Mouse (Mus musculus) G1E (cell line): Measurements from ENCODE around the gene Cmss1. TPM values are rescaled to one million over a fixed set of nuclear protein-coding genes. Genes with fewer than 3 reads are reported as not detected.

ENCODE experiments used
- ATAC-seq: 2 replicates; pipeline ENCODE4 v1.8.0; 2016; ENCODE audit warnings: mild to moderate bottlenecking; ENCODE audit not compliant: insufficient number of reproducible peaks, poor library complexity, low FRiP score, severe bottlenecking; ENCODE audit errors: extremely low read depth
- DNase-seq: peaks from one replicate; pipeline ENCODE4 v3.0.0; 2012; ENCODE audit warnings: low spot score
- H3K27me3 ChIP-seq: 2 replicates; pipeline ENCODE4 v1.6.1; 2012; ENCODE audit warnings: mild to moderate bottlenecking, low read length, inconsistent platforms; ENCODE audit not compliant: insufficient read depth
- H3K36me3 ChIP-seq: replicated peaks from 2 replicates; pipeline ENCODE3; 2012; ENCODE audit warnings: mild to moderate bottlenecking, inconsistent platforms
- H3K4me1 ChIP-seq: 2 replicates; pipeline ENCODE4 v1.6.1; 2012; ENCODE audit warnings: low read depth, low read length, inconsistent platforms, mixed read lengths; ENCODE audit not compliant: insufficient read depth
- H3K4me3 ChIP-seq: 2 replicates; pipeline ENCODE4 v1.5.1; 2012; ENCODE audit warnings: low read depth, mild to moderate bottlenecking, inconsistent platforms, low read length, moderate library complexity, mixed read lengths
- H3K9me3 ChIP-seq: replicated peaks from 2 replicates; pipeline ENCODE4 v1.6.1; 2012; ENCODE audit warnings: inconsistent platforms
- CTCF ChIP-seq: IDR thresholded peaks from 2 replicates; pipeline ENCODE4 v1.5.1; 2012; ENCODE audit warnings: low read depth, low read length, inconsistent platforms, mixed read lengths
- GATA1 ChIP-seq: IDR thresholded peaks from 2 replicates; pipeline ENCODE4 v1.6.1; 2012; ENCODE audit warnings: borderline replicate concordance, low read length, inconsistent platforms, mixed read lengths
- GATA2 ChIP-seq: IDR thresholded peaks from 2 replicates; pipeline ENCODE4 v1.6.1; 2012; ENCODE audit warnings: low read depth, low read length, inconsistent platforms, borderline replicate concordance
- POLR2AphosphoS5 ChIP-seq: IDR thresholded peaks from 2 replicates; pipeline ENCODE4 v1.6.1; 2012; ENCODE audit warnings: low read depth, low read length, inconsistent platforms; ENCODE audit not compliant: insufficient replicate concordance
- TAL1 ChIP-seq: conservative IDR thresholded peaks from 2 replicates; pipeline ENCODE4 v1.6.1; 2012; ENCODE audit warnings: low read depth, low read length, inconsistent platforms, mixed read lengths
- polyA plus RNA-seq: library from polyadenylated mRNA; stranded (reverse); fragments of >175 nt; gene quantifications from 2 replicates; pipeline ENCODE4 v1.2.3, GENCODE M21; 2012
- total RNA-seq, 2 experiments: library from RNA; stranded (forward) in 1 of 2; stranded (reverse) in 1 of 2; fragments of 200-1000 nt in 1 of 2; fragments of >200 nt in 1 of 2; fragmentation: Nextera tagmentation in 1 of 2; gene quantifications; 2 replicates each; pipeline ENCODE4 v1.2.3; 2014 to 2017

Gene Cmss1
- total and polyA plus RNA-seq, 3 experiments: 12.8 to 66.7 (median 66.3) TPM

DNA sequence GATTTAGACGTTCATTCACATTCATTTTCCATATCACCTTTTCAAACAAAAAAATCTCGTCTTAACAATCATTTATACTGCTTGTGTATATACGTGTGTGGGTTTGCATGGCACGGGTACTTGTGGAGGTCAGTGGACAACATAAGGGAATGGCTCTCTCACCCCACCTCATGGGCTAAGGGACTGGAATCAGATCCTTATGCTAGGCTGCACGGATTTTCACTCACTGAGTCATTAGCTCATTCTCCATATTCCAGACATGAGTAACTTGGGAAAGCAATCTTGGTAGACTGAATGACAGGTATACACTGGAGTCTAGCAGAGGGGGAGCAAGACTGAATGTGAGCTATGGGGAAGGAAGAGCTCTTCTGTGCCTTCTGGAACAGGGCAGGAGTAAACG lies 173.0 kb downstream of the Cmss1 start:
- no peak overlapping the region for H3K4me3 ChIP-seq
- ATAC-seq (no peak), DNase-seq (no peak)
- no peaks in the 10 kb centered on the region for H3K4me1 ChIP-seq
- no peak for TF ChIP-seq POLR2AphosphoS5
- no peak for TF ChIP-seq GATA1
- no peak for TF ChIP-seq CTCF
- TF ChIP-seq GATA2: no peak
- TF ChIP-seq TAL1: no peak
- no peaks in the 10 kb centered on the region for H3K9me3 ChIP-seq
- H3K36me3 ChIP-seq: peaks cover 15% of the 10 kb centered on the region
- no peaks in the 10 kb centered on the region for H3K27me3 ChIP-seq

DNA sequence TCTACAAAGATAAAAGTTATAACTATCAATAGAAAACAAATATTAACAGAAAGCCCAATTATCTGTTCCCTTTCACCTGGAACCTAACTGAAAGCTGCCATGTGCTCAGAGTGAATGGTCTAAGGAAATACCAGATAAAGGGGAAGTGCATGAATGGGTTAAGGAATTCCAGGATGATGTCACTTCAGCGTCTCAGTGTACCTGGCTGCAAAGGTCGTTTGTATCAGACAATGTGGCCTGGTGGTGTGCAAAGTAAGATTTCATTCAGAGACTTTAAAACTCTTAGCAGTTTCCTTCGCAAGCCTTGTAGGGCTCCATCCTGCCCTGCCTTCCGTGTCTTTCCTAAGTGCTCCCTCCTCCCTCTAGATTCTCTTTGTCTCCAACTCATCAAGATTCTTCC lies 173.5 kb downstream of the Cmss1 start:
- DNase-seq (no peak), ATAC-seq (no peak)
- Histone ChIP-seq H3K36me3 (peaks cover 11% of the 10 kb centered on the region), H3K27me3 (no peaks in the 10 kb centered on the region), H3K9me3 (no peaks in the 10 kb centered on the region), H3K4me3 (no peak overlapping the region), H3K4me1 (no peaks in the 10 kb centered on the region)
- no peak for TF ChIP-seq POLR2AphosphoS5
- TF ChIP-seq TAL1: no peak
- TF ChIP-seq GATA2: no peak
- no peak for TF ChIP-seq GATA1
- no peak for TF ChIP-seq CTCF

DNA sequence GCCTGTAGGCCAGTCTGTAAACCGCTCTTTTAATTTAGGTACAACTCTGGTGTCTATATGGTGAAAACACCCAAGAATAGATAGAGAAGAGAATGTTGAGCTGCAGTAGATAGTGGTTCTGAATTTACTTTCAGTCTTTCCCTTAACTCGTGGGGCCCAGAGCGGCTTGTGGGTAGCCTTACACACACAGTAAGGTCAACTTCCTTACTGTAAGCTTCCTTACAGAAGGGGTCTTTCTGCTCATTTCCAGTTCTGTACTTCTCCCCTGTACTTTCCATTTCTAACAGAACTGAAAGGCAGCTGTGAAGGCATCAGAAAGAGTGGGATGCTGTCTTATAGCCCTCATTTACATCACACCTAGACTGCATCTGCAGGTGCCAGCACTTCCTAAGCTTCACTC lies 175.4 kb downstream of the Cmss1 start:
- Histone ChIP-seq H3K4me1 (no peaks in the 10 kb centered on the region), H3K4me3 (no peak overlapping the region)
- TF ChIP-seq TAL1: no peak
- no peak for TF ChIP-seq POLR2AphosphoS5
- no peak for TF ChIP-seq GATA1
- no peak for TF ChIP-seq GATA2
- no peak for TF ChIP-seq CTCF

GRCm38 (mm10) chr16:57428977-57429376 lies 177.7 kb downstream of the Cmss1 start:
- H3K4me1 ChIP-seq: no peaks in the 10 kb centered on the region
- H3K36me3 ChIP-seq: peaks cover 6% of the 10 kb centered on the region
- H3K9me3 ChIP-seq: no peaks in the 10 kb centered on the region
- DNase-seq (no peak), ATAC-seq (no peak)
- no peak overlapping the region for H3K4me3 ChIP-seq
- no peaks in the 10 kb centered on the region for H3K27me3 ChIP-seq
- TF ChIP-seq GATA1: no peak
- no peak for TF ChIP-seq CTCF
- TF ChIP-seq POLR2AphosphoS5: no peak
- TF ChIP-seq TAL1: no peak
- TF ChIP-seq GATA2: no peak

More for the DNA sequence above, 175.4 kb downstream of the Cmss1 start:
- no peak for ATAC-seq
- no peaks in the 10 kb centered on the region for H3K9me3 ChIP-seq
- H3K27me3 ChIP-seq: no peaks in the 10 kb centered on the region
- DNase-seq: no peak
- H3K36me3 ChIP-seq: peaks cover 11% of the 10 kb centered on the region

DNA sequence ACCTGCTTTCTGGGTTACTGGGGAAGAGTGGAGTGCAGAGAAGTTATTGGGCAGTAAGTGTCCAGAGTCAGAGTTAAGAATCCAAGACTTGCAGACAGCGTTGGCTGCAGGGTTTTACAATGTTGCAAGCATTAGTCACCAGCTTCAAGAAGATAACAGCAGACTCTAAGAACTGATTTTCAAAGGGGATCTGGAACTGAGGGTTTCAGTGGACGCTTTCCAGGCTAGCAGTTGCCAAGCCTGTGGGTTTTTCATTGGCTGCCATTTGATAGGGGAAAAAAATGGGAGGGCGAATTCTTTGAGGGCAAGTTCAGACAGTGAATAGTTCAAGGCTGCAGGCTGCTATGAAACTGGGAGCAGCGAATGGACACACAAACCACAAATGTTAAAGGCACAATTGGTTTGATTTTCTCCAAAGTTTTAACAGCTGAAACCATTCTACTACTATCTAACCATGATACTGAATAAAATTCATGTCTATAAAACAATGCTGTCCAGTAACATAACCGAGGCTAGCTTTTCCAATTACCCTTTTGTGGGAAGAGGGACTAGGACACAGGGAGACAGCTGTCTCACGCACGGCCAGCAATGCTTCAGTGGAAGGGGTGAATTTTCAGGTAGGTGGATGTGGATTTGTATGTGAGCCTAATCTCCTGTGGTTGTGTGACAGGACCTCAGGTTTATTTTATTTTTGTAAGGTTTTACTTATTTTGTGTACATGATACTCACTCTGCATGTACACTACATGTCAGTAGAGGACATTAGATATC lies 179.0 kb downstream of the Cmss1 start:
- H3K27me3 ChIP-seq: no peaks in the 10 kb centered on the region
- DNase-seq (no peak), ATAC-seq (no peak)
- TF ChIP-seq CTCF (no peak), GATA2 (no peak), TAL1 (no peak), POLR2AphosphoS5 (no peak), GATA1 (no peak)
- H3K4me1 ChIP-seq: no peaks in the 10 kb centered on the region
- peaks cover 3% of the 10 kb centered on the region for H3K36me3 ChIP-seq
- no peak overlapping the region for H3K4me3 ChIP-seq
- no peaks in the 10 kb centered on the region for H3K9me3 ChIP-seq

GRCm38 (mm10) chr16:57426680-57427079 lies 180.0 kb downstream of the Cmss1 start:
- TF ChIP-seq POLR2AphosphoS5 (no peak), GATA1 (no peak), CTCF (no peak), GATA2 (no peak), TAL1 (no peak)
- DNase-seq: no peak
- no peak overlapping the region for H3K4me3 ChIP-seq
- H3K27me3 ChIP-seq: no peaks in the 10 kb centered on the region
- no peak for ATAC-seq
- H3K36me3 ChIP-seq: peaks cover 3% of the 10 kb centered on the region
- H3K4me1 ChIP-seq: no peaks in the 10 kb centered on the region
- no peaks in the 10 kb centered on the region for H3K9me3 ChIP-seq
